Mouse (Mus musculus) 3T3-L1 (cell line): Measurements from ENCODE around the gene Fggy.

ENCODE experiments used
- DNase-seq: peaks from one replicate; pipeline ENCODE4 v3.0.0-alpha.2; 2015; ENCODE audit warnings: low read depth, low spot score

Fggy gene

GRCm38 (mm10) chr4:95557333-95557956, at the start of gene Fggy:
Gene Fggy, plus strand, starts transcription at chr4:95557507.
- peak; percentile 98 for DNase-seq

- DNase-seq, result no peak
These were observed 49.4 kb upstream of the Fggy start for GRCm38 (mm10) chr4:95507946-95508311.

GRCm38 (mm10) chr4:95518382-95518781, 38.9 kb upstream of the Fggy start:
- no peak for DNase-seq

- DNase-seq, result no peak
These were observed 37.2 kb upstream of the Fggy start for GRCm38 (mm10) chr4:95519975-95520642.

GRCm38 (mm10) chr4:95520643-95521032, 36.7 kb upstream of the Fggy start:
- no peak for DNase-seq

- no peak for DNase-seq
These were observed 30.7 kb upstream of the Fggy start for GRCm38 (mm10) chr4:95526588-95526987.

GRCm38 (mm10) chr4:95530757-95531156, 26.6 kb upstream of the Fggy start:
- peak; percentile 16 for DNase-seq

GRCm38 (mm10) chr4:95533946-95534345, 23.4 kb upstream of the Fggy start:
- no peak for DNase-seq

GRCm38 (mm10) chr4:95541382-95542038, 15.8 kb upstream of the Fggy start:
- no peak for DNase-seq

- no peak for DNase-seq
These were observed 15.1 kb upstream of the Fggy start for GRCm38 (mm10) chr4:95542039-95542790.

GRCm38 (mm10) chr4:95543529-95543928, 13.8 kb upstream of the Fggy start:
- DNase-seq, result peak; percentile 33

- DNase-seq, result no peak
These were observed 509 bp upstream of the Fggy start for GRCm38 (mm10) chr4:95556663-95557332.

- peak; percentile 76 for DNase-seq
These were observed 1.1 kb downstream of the Fggy start for GRCm38 (mm10) chr4:95558271-95558888.

- no peak for DNase-seq
These were observed 14.3 kb downstream of the Fggy start for GRCm38 (mm10) chr4:95571621-95572020.

- DNase-seq, result no peak
These were observed 16.4 kb downstream of the Fggy start for GRCm38 (mm10) chr4:95573704-95574103.

- DNase-seq, result no peak
These were observed 18.2 kb downstream of the Fggy start for GRCm38 (mm10) chr4:95575411-95575911.

- DNase-seq, result no peak
These were observed 21.9 kb downstream of the Fggy start for GRCm38 (mm10) chr4:95579183-95579582.

- DNase-seq, result no peak
These were observed 26.9 kb downstream of the Fggy start for GRCm38 (mm10) chr4:95584107-95584762.

GRCm38 (mm10) chr4:95586274-95587001, 29.1 kb downstream of the Fggy start:
- DNase-seq, result no peak
